Mouse (Mus musculus) gastrocnemius, adult 18-20 months (tissue): ENCODE measurements around the gene Cdk18. TPM values are rescaled to one million over a fixed set of nuclear protein-coding genes. Genes with fewer than 3 reads are reported as not detected.

Source experiments
- DNase-seq: peaks from one replicate; pipeline ENCODE4 v3.0.0; 2021; ENCODE audit warnings: low spot score
- total RNA-seq, 2 experiments: library from RNA; stranded (reverse); gene quantifications; 2 replicates each; pipeline ENCODE4 v1.2.3; 2021

Cdk18 gene
- total RNA-seq, 2 experiments from 2014 or later = 5.0 to 6.1 TPM

DNA sequence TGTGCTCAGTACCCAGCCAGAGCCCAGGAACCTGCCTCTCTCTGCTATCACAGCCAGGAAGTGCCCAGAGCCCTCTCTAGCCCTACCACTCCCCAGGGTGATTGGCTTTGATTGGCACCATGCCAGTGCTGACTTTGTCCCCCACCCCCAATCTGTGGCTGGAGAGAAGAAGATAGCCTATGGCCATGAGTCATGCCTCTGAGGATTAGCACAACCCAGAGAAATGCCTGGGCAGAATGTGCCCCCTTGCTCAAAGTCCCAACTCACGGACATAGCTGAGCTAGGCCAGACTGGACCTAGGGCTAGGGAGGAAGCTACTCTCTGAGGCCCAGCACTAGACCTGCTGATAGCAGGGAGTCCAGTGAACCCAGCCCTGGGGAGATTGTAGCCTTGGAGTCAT is 10.7 kb upstream of the Cdk18 start:
- DNase-seq = no peak

- no peak for DNase-seq
Measured at GRCm38 (mm10) chr1:132149410-132149809, 9.9 kb upstream of the Cdk18 start.

DNA sequence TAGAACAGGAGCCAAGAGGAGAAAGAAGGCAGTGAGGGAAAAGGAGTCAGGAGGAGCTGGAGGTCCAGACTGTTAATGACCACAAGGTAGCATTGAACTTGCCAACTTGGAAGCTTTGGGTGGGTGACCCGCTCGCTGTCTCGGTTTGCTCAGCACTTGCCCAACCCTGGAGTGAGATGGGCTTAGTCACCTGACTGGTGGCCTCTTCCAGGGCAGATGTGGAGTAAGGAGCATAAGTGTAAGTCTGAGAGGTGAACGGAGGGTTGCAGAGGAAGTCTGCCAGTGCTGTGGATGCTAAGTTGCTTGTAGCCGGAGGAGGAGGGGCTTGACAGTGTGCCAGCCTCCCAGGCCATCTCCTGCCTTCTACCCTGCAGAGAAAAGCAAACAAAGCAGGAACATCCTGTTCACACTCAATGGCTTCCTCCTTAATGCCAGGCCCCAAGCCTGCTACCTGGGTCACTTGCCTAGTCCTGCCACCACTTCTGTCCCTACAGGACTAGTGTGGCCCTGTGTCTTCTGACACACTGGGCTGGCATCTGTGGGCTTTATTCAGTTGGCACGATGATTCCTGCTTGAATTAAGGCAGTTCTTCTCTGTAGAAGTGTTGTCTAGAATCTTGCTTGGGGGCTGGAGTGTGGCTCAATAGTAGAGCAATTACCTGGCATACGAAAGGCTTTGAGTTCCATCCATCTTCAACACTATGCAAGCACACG is 6.6 kb upstream of the Cdk18 start:
- DNase-seq = no peak

GRCm38 (mm10) chr1:132144837-132145236 is 5.4 kb upstream of the Cdk18 start:
- no peak for DNase-seq

- no peak for DNase-seq
Measured at GRCm38 (mm10) chr1:132144223-132144622, 4.7 kb upstream of the Cdk18 start.

GRCm38 (mm10) chr1:132143730-132144129 is 4.2 kb upstream of the Cdk18 start:
- no peak for DNase-seq

DNA sequence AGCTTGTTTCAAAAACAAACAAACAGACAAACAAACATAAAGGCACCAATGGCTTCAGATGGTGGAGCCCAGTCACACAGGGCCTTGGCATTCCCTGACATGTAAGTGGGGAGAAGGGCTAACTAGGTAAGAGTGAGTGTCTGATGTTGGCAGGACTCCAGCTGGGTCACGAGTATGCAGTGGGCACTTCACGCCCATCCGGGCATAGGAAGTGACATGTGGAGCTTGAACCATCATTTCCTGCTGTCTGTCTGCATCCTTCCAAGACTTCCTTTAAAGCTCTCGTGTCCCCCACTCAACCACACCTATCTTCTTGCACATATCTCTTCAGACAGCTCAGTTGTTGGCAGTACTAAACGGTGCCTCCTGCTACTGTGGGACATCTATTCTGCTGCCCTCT is 3.6 kb upstream of the Cdk18 start:
- no peak for DNase-seq

GRCm38 (mm10) chr1:132141753-132142152 is 2.3 kb upstream of the Cdk18 start:
- no peak for DNase-seq

DNA sequence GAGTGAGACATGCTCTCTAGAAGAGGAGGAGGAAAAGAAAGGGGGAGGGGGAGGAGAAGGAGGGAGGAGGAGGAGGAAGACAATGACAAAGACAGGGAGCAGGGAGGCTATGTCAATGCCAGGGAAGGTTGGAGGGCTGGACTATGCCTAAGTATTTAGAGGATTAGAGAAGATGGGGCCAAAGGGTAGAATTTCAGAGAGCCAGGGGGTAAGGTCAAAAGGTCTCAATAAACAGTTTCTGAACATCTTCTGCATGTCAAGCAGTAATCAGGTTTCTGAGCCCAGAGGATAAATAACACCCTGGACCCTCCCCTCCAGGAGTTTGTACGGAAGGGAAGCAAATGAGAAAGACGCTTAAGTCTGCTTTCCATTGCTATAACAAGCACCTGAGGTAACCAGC is 1.7 kb upstream of the Cdk18 start:
- DNase-seq = no peak

- DNase-seq = no peak
Measured at GRCm38 (mm10) chr1:132140574-132140973, 1.1 kb upstream of the Cdk18 start.

DNA sequence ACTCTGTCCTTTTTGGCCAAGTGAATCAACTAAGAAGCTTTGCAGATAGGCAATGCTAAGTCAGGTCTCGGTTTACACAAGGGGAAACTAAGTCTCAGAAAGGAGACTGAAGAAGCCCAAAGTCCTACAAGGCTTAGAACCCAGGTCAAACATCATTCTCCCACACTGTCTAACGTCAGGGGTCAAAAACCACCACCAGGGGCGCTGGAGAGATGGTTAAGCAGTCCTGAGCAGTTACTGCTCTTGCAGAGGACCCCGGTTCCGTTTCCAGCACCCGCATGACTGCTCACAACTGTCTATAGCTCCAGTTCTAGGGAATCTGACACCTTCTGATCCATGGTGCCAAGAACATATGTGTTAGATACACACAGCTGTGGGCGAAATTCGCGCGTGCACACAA is 687 bp upstream of the Cdk18 start:
- no peak for DNase-seq

- no peak for DNase-seq
Measured at GRCm38 (mm10) chr1:132138576-132139415, 688 bp downstream of the Cdk18 start.

DNA sequence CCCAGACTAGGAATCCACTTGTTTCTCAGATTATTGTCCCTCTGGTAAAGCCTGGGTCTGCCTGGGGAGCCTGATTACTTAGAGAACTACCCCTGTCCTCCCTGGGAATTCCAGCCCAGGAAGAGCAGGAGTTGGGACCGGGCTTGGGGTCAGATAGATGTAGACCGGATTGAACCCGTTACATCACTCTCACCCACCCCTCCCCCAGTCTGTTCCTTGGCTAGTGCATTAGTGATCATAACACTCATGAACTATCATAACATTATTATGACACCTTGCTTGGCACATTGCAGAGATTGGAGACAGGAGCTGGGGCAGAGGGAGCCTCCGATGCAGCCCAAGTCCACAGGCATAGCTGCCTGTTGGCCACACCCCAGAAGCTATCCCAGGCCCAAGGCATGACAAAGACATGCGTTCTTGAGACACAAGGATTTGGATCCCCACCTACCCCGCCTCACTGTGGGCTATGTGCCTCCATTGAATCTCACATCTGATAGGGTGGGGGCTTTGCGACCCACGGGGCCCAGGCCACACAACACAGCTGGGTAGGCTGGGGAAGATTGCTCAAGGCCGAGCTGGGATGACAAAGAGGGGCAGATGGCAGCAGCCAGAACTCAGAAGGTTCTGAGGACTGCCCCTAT is 1.4 kb downstream of the Cdk18 start:
- DNase-seq = no peak

- no peak for DNase-seq
Measured at GRCm38 (mm10) chr1:132136847-132137246, 2.6 kb downstream of the Cdk18 start.

GRCm38 (mm10) chr1:132135631-132136030 is 3.9 kb downstream of the Cdk18 start:
- no peak for DNase-seq

DNA sequence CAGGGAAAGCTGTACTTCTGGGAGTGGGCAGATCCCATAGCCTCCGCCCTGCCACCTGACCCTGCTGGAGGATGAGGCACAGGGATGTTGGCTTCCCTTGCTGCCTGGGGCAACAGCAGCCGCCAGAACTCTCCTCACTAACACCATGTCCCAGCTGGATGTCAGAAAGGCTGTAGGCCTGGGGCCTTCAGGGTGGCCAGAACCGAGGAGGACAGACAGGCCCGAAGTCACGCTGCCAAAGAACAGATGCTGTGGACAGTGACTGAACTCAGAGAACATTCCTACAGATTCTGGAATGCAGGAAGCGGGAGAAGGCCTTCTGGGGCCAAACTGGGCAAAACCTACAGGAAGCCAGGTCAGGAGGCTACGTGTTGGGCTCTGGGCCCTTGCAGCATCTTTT is 11.2 kb downstream of the Cdk18 start:
- no peak for DNase-seq

GRCm38 (mm10) chr1:132125803-132126405 is 13.6 kb downstream of the Cdk18 start:
- no peak for DNase-seq

DNA sequence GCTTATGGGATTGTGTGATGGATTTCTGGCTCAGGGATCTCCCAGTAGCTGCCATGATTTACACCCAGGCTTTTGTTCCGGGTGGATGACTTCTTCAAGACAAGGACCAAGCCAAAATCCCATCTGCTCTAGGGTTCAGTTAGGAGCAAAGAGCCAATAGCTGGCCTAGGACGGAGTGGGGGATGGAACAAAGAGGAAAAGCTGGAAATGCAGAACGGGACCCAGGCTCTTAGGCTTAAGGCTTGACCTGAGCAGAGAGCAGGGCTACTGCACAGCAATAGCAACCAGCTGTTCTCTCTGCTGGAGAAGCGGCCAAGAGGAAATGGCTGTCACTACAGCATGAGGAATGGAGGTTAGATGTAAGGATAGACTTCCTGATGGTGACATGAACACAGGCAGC is 14.2 kb downstream of the Cdk18 start:
- no peak for DNase-seq

GRCm38 (mm10) chr1:132123420-132124014 is 16.0 kb downstream of the Cdk18 start:
- DNase-seq = no peak

- DNase-seq = no peak
Measured at GRCm38 (mm10) chr1:132121895-132122294, 17.6 kb downstream of the Cdk18 start.

DNA sequence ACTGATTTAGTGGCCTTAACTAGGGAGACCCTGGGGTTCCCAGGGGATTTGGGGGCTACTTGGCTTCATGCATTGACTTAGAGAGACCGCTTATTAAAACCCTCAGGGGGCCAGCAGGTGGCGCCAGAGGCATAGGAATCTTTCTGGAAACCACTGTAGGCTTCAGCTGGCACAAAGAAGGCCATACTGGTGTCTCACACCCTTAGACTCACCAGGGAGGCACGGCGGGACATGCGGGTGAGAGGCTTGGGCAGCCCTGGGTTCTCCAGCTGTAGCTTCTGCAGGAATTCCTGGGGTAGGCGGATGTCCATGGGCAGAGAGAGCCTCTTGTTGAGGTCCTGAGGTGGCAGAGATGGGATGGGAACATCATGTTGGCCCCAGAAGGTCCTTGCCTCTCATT is 18.2 kb downstream of the Cdk18 start:
- peak; percentile 81 for DNase-seq

GRCm38 (mm10) chr1:132116606-132117005 is 22.9 kb downstream of the Cdk18 start:
- peak; percentile 61 for DNase-seq
